Mouse (Mus musculus): ENCODE results near the gene Ggct.

GRCm38 (mm10) chr6:54992141-54992540 lies 609 bp downstream of the Ggct start:
- no peak for TF ChIP-seq E2F4 (IDR thresholded peaks at IDR 0.05; ENCODE audit: insufficient read depth)
- TF ChIP-seq POLR2A (IDR thresholded peaks at IDR 0.05; ENCODE audit: insufficient read length, low read depth): no peak
- no peak for TF ChIP-seq TCF3 (IDR thresholded peaks at IDR 0.05; ENCODE audit: insufficient read length, low read depth)

All from myocyte (in vitro differentiated cells).